Mouse (Mus musculus) CH12.LX (cell line): ENCODE data around the gene Depp1. TPM values are rescaled to one million over a fixed set of nuclear protein-coding genes. Genes with fewer than 3 reads are reported as not detected.

Source experiments
- DNase-seq: peaks from one replicate; pipeline ENCODE4 v3.0.0-alpha.2; 2013; ENCODE audit errors: extremely low read depth
- H3K27ac ChIP-seq: 2 replicates; pipeline ENCODE4 v1.5.1; 2012; ENCODE audit warnings: low read depth, mild to moderate bottlenecking, control low read depth, moderate library complexity; ENCODE audit not compliant: insufficient read depth
- H3K27me3 ChIP-seq: replicated peaks from 2 replicates; pipeline ENCODE3; 2012; ENCODE audit warnings: inconsistent platforms
- H3K36me3 ChIP-seq, 2 experiments: replicated peaks in 1 of 2; 2 replicates each; pipeline versions ENCODE3 to v1.6.1; 2012; ENCODE audit warnings: inconsistent platforms in 1 of 2, low read length in 1 of 2, mild to moderate bottlenecking in 1 of 2, mixed read lengths in 1 of 2, moderate library complexity in 1 of 2; ENCODE audit not compliant: control insufficient read depth in 1 of 2, insufficient read depth in 1 of 2
- H3K4me1 ChIP-seq, 2 experiments: 2 replicates each; pipeline ENCODE4 v1.6.1; 2012; ENCODE audit warnings: inconsistent platforms in 1 of 2, moderate library complexity in 1 of 2; ENCODE audit not compliant: insufficient read depth in 2 of 2, control insufficient read depth in 1 of 2
- H3K4me2 ChIP-seq: 2 replicates; pipeline ENCODE4 v1.6.1; 2012; ENCODE audit warnings: low read depth, mild to moderate bottlenecking, control low read depth; ENCODE audit not compliant: poor library complexity, insufficient read depth, severe bottlenecking
- H3K4me3 ChIP-seq, 3 experiments: fragments of 150-350 bp in 1 of 3; sonication (generic) in 1 of 3; replicated peaks in 1 of 3; 2 replicates each; pipeline versions ENCODE3 to v1.5.1; 2011 to 2012; ENCODE audit warnings: low read depth in 2 of 3, low read length in 2 of 3, mild to moderate bottlenecking in 2 of 3, moderate library complexity in 2 of 3, control low read depth in 1 of 3, improper control_type of control experiment in 1 of 3, inconsistent platforms in 1 of 3, mixed read lengths in 1 of 3; ENCODE audit not compliant: poor library complexity in 1 of 3
- H3K79me2 ChIP-seq: replicated peaks from 2 replicates; pipeline ENCODE4 v1.6.1; 2012; ENCODE audit warnings: mild to moderate bottlenecking, moderate library complexity; ENCODE audit not compliant: control insufficient read depth, poor library complexity, insufficient read depth, severe bottlenecking; ENCODE audit errors: extremely low read depth
- H3K9ac ChIP-seq: 2 replicates; pipeline ENCODE4 v1.6.1; 2012; ENCODE audit warnings: low read depth, mild to moderate bottlenecking, control low read depth, moderate library complexity; ENCODE audit not compliant: insufficient read depth
- H3K9me3 ChIP-seq: replicated peaks from 2 replicates; pipeline ENCODE3; 2012; ENCODE audit warnings: low read length, inconsistent platforms, mixed read lengths
- CHD1 ChIP-seq: IDR thresholded peaks from 2 replicates; pipeline ENCODE4 v1.6.1; 2012; ENCODE audit warnings: low read depth, low read length, improper control_type of control experiment, inconsistent platforms
- CHD2 ChIP-seq: IDR thresholded peaks from 2 replicates; pipeline ENCODE4 v1.6.1; 2011; ENCODE audit warnings: low read length, improper control_type of control experiment
- ELF1 ChIP-seq: IDR thresholded peaks from 2 replicates; pipeline ENCODE4 v1.6.1; 2014; ENCODE audit warnings: low read depth, mild to moderate bottlenecking, inconsistent platforms, low read length, improper control_type of control experiment
- EP300 ChIP-seq: IDR thresholded peaks from 2 replicates; pipeline ENCODE4 v1.6.1; 2011; ENCODE audit warnings: low read length, improper control_type of control experiment
- ETS1 ChIP-seq: conservative IDR thresholded peaks from 2 replicates; pipeline ENCODE4 v1.6.1; 2012; ENCODE audit warnings: low read depth, mild to moderate bottlenecking, inconsistent platforms, low read length, improper control_type of control experiment, moderate library complexity
- IRF4 ChIP-seq: IDR thresholded peaks from 2 replicates; pipeline ENCODE4 v1.6.1; 2014; ENCODE audit warnings: low read depth, mild to moderate bottlenecking, inconsistent platforms, low read length, improper control_type of control experiment
- JUN ChIP-seq: IDR thresholded peaks from 2 replicates; pipeline ENCODE4 v1.6.1; 2011; ENCODE audit warnings: low read depth, mild to moderate bottlenecking, low read length, improper control_type of control experiment, moderate library complexity; ENCODE audit not compliant: insufficient read depth
- JUND ChIP-seq: conservative IDR thresholded peaks from 2 replicates; pipeline ENCODE4 v1.6.1; 2011; ENCODE audit warnings: low read depth, low read length, improper control_type of control experiment
- MAFK ChIP-seq: IDR thresholded peaks from 2 replicates; pipeline ENCODE4 v1.6.1; 2011; ENCODE audit warnings: low read length, improper control_type of control experiment; ENCODE audit not compliant: insufficient replicate concordance
- MAZ ChIP-seq: IDR thresholded peaks from 2 replicates; pipeline ENCODE4 v1.6.1; 2012; ENCODE audit warnings: low read depth, mild to moderate bottlenecking, inconsistent platforms, low read length, improper control_type of control experiment, moderate library complexity
- MEF2A ChIP-seq: IDR thresholded peaks from 2 replicates; pipeline ENCODE4 v1.6.1; 2014; ENCODE audit warnings: low read depth, mild to moderate bottlenecking, inconsistent platforms, low read length, improper control_type of control experiment, borderline replicate concordance
- NELFE ChIP-seq: IDR thresholded peaks from 2 replicates; pipeline ENCODE4 v1.6.1; 2011; ENCODE audit warnings: low read depth, low read length, improper control_type of control experiment
- PAX5 ChIP-seq: IDR thresholded peaks from 2 replicates; pipeline ENCODE4 v1.6.1; 2012; ENCODE audit warnings: low read length, inconsistent platforms, mixed read lengths
- POLR2A ChIP-seq: IDR thresholded peaks from 2 replicates; pipeline ENCODE4 v1.6.1; 2011; ENCODE audit warnings: low read depth, mild to moderate bottlenecking, improper control_type of control experiment, low read length
- POLR2AphosphoS2 ChIP-seq: IDR thresholded peaks from 2 replicates; pipeline ENCODE4 v1.6.1; 2011; ENCODE audit warnings: low read depth, low read length, improper control_type of control experiment
- RAD21 ChIP-seq: IDR thresholded peaks from 2 replicates; pipeline ENCODE4 v1.6.1; 2011; ENCODE audit warnings: low read depth, mild to moderate bottlenecking, low read length, improper control_type of control experiment, moderate library complexity
- RCOR1 ChIP-seq: conservative IDR thresholded peaks from 2 replicates; pipeline ENCODE4 v1.6.1; 2012; ENCODE audit warnings: low read depth, mild to moderate bottlenecking, inconsistent platforms, low read length, improper control_type of control experiment
- SMC3 ChIP-seq: IDR thresholded peaks from 2 replicates; pipeline ENCODE4 v1.6.1; 2011; ENCODE audit warnings: low read depth, low read length, improper control_type of control experiment
- TBP ChIP-seq: conservative IDR thresholded peaks from 2 replicates; pipeline ENCODE4 v1.6.1; 2011; ENCODE audit warnings: low read depth, low read length, improper control_type of control experiment
- TCF12 ChIP-seq: IDR thresholded peaks from 2 replicates; pipeline ENCODE4 v1.6.1; 2014; ENCODE audit warnings: low read depth, mild to moderate bottlenecking, inconsistent platforms, low read length, improper control_type of control experiment
- UBTF ChIP-seq: IDR thresholded peaks from 2 replicates; pipeline ENCODE4 v1.6.1; 2012; ENCODE audit warnings: low read depth, mild to moderate bottlenecking, inconsistent platforms, low read length, improper control_type of control experiment, moderate library complexity
- USF2 ChIP-seq: conservative IDR thresholded peaks from 2 replicates; pipeline ENCODE4 v1.6.1; 2011; ENCODE audit warnings: low read depth, low read length, improper control_type of control experiment
- ZKSCAN1 ChIP-seq: IDR thresholded peaks from 2 replicates; pipeline ENCODE4 v1.6.1; 2012; ENCODE audit warnings: low read depth, inconsistent platforms, low read length, improper control_type of control experiment, borderline replicate concordance
- ZMIZ1 ChIP-seq: IDR thresholded peaks from 2 replicates; pipeline ENCODE4 v1.6.1; 2012; ENCODE audit warnings: low read depth, mild to moderate bottlenecking, inconsistent platforms, low read length, improper control_type of control experiment
- ZNF384 ChIP-seq: IDR thresholded peaks from 2 replicates; pipeline ENCODE4 v1.6.1; 2012; ENCODE audit warnings: low read depth, low read length, improper control_type of control experiment, inconsistent platforms
- dilution Hi-C: fragments of 300-500 bp; cut with MboI; formaldehyde crosslinking; loops from 2 replicates; pipeline ENCODE4 v1.14.3; 2020; ENCODE audit warnings: low sequenced_read_pairs; ENCODE audit not compliant: extremely low pct_unique_long_range_greater_than_20kb, extremely low pct_ligation_motif_present
- in situ Hi-C: fragments of 300-500 bp; cut with MboI; formaldehyde crosslinking; loops from 3 replicates; pipeline ENCODE4 v1.14.3; 2019; ENCODE audit warnings: low sequenced_read_pairs, low pct_ligation_motif_present, low pct_unique_long_range_greater_than_20kb, mixed read lengths
- polyA plus RNA-seq: library from polyadenylated mRNA; unstranded; fragments of >175 nt; gene quantifications from 2 replicates; pipeline ENCODE4 v1.2.1, GENCODE M21; 2012; ENCODE audit warnings: low read depth; ENCODE audit not compliant: insufficient read length
- total RNA-seq, 2 experiments: library from RNA; depleted of rRNA; stranded (reverse); fragments of 300-350 nt in 1 of 2; fragments of >200 nt in 1 of 2; gene quantifications; 2 replicates each; pipeline ENCODE4 v1.2.3; 2012 to 2014

Gene Depp1
- total and polyA plus RNA-seq, 3 experiments = 0.13 to 0.47 TPM; not detected in 1

- in situ Hi-C loops (no loop called here), dilution Hi-C loops (no loop called here)
- H3K36me3 ChIP-seq = peaks cover 48 to 80% of the 10 kb centered on the region in 2 experiments
- no peak overlapping the region for H3K9ac ChIP-seq
- no peak for DNase-seq
- no peak overlapping the region for H3K4me3 ChIP-seq
- peaks cover 19 to 63% of the 10 kb centered on the region in 2 experiments for H3K4me1 ChIP-seq
- peaks cover 57% of the 10 kb centered on the region for H3K79me2 ChIP-seq
- no peak for TF ChIP-seq EP300
- TF ChIP-seq NELFE = no peak
- TF ChIP-seq UBTF = no peak
- no peak for TF ChIP-seq MAFK
- TF ChIP-seq ELF1 = no peak
- TF ChIP-seq USF2 = no peak
- no peak for TF ChIP-seq POLR2AphosphoS2
- no peak for TF ChIP-seq SMC3
- TF ChIP-seq CHD1 = no peak
- no peak for TF ChIP-seq PAX5
- no peak for TF ChIP-seq RCOR1
- no peak for TF ChIP-seq ZNF384
- TF ChIP-seq TCF12 = no peak
- TF ChIP-seq ETS1 = no peak
- no peak for TF ChIP-seq MAZ
- no peak for TF ChIP-seq JUND
- no peak for TF ChIP-seq TBP
- TF ChIP-seq POLR2A = no peak
- no peak overlapping the region for H3K27ac ChIP-seq
- no peaks in the 10 kb centered on the region for H3K9me3 ChIP-seq
- no peaks in the 10 kb centered on the region for H3K27me3 ChIP-seq
- no peak overlapping the region for H3K4me2 ChIP-seq
Observed at GRCm38 (mm10) chr6:116663364-116663763, 13.0 kb downstream of the Depp1 start.

GRCm38 (mm10) chr6:116664031-116664430 is 13.6 kb downstream of the Depp1 start:
- Histone ChIP-seq H3K9me3 (no peaks in the 10 kb centered on the region), H3K27me3 (no peaks in the 10 kb centered on the region), H3K79me2 (peaks cover 57% of the 10 kb centered on the region)
- dilution Hi-C loops = no loop called here
- TF ChIP-seq MEF2A (no peak), TCF12 (no peak), MAZ (no peak), SMC3 (no peak), ZKSCAN1 (no peak), CHD2 (no peak), ZMIZ1 (no peak), IRF4 (no peak), JUND (no peak), RAD21 (no peak), TBP (no peak), CHD1 (no peak), USF2 (no peak), JUN (no peak)
- TF ChIP-seq, all 38 proteins: peak for 0
- no peak overlapping the region for H3K9ac ChIP-seq
- no peak for DNase-seq
- no peak overlapping the region for H3K27ac ChIP-seq
- no peak overlapping the region for H3K4me2 ChIP-seq
- in situ Hi-C loops = no loop called here
- H3K4me1 ChIP-seq = peaks cover 22 to 69% of the 10 kb centered on the region in 2 experiments
- peaks cover 42 to 74% of the 10 kb centered on the region in 2 experiments for H3K36me3 ChIP-seq
- H3K4me3 ChIP-seq = no peak overlapping the region
